Mouse (Mus musculus) ovary, postnatal 14 days (tissue): ENCODE results near the gene Vmn1r79.
"Not testable (repeated sequence)": the region's sequence is repeated elsewhere in the genome, so short reads cannot be mapped to it uniquely, and the experiment has no call there.

Experiments
- DNase-seq: peaks from one replicate; pipeline ENCODE4 v3.0.0; 2022; ENCODE audit warnings: low spot score

Gene Vmn1r79

GRCm38 (mm10) chr7:12170979-12171378, at the start of gene Vmn1r79:
Gene Vmn1r79 (plus strand): TSS chr7:12171279.
- not testable (repeated sequence) for DNase-seq

- DNase-seq = no peak
Observed at GRCm38 (mm10) chr7:12149957-12150356, 21.1 kb upstream of the Vmn1r79 start, which contains the start of gene Vmn1r78. Gene Vmn1r78 (plus strand): TSS chr7:12150257.

GRCm38 (mm10) chr7:12156463-12156862, 14.6 kb upstream of the Vmn1r79 start:
- DNase-seq = not testable (repeated sequence)

GRCm38 (mm10) chr7:12172926-12173325, 1.8 kb downstream of the Vmn1r79 start:
- not testable (repeated sequence) for DNase-seq

GRCm38 (mm10) chr7:12188986-12189385, 17.9 kb downstream of the Vmn1r79 start, which contains the start of gene Vmn1r80:
Gene Vmn1r80 (plus strand): TSS chr7:12189286.
- DNase-seq = no peak

- DNase-seq = no peak
Observed at GRCm38 (mm10) chr7:12204141-12204540, 33.1 kb downstream of the Vmn1r79 start.
